In the genomic region with DNA sequence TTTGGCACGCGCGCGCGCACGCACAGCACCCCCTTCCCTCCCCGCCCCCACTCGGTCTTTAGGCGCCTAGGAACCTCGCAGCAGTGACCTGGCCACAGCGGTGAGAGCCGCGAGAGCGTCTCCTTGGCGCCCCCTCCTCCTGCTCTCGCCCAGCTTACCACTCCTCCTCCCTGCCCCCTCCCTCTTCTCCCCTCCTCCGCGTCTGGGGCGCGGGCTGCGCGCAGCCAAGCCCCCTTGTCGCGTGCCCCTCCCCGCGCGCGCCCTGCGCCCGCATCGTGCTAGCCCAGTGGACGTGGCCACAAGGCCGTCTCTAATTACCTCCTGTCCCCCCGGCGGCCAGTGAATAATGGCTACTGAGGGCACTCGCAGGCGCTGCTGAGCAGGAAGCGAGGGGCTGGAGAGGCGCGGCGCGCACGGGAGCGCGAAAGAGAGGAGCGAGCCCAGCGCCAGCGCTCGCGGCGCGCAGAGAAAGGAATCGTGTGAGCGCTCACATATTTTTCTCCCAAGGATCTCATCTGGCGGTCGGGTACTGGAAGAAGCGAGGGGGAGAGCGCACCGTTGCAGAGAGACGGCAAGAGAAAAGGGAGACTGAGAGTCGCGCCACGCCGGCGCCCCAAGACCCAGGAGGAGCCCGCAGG, we compare ENCODE assay signal across 8 mouse cellular contexts. TPM values are rescaled to one million over a fixed set of nuclear protein-coding genes. Genes with fewer than 3 reads are reported as not detected.
DNase-seq lines count a peak whose midpoint lies in the region; ATAC-seq and TF ChIP-seq lines count a peak whose summit lies in the region.

No protein-coding gene starts in this region.

- H3K4me2 ChIP-seq in intestine, embryonic 15.5 days (replicated peaks) = peak overlapping the region; percentile 96
- peak overlapping the region; percentile 81 for H3K4me2 ChIP-seq in limb, embryonic 14.5 days (replicated peaks; ENCODE audit: low read depth, low read length, severe bottlenecking)
- peak overlapping the region; percentile 82 for H3K4me2 ChIP-seq in midbrain, embryonic 14.5 days (ENCODE audit: low read length)
- peak overlapping the region; percentile 95 for H3K4me2 ChIP-seq in stomach, embryonic 15.5 days

- no peak for ATAC-seq in erythroblast, adult 5-6 weeks (replicated peaks; ENCODE audit: low FRiP score, poor library complexity, severe bottlenecking)
- ATAC-seq in intestine, embryonic 15.5 days = peak; percentile 70
- ATAC-seq in limb, embryonic 14.5 days (ENCODE audit: low FRiP score, low read depth) = peak; percentile 78
- peak; percentile 83 for ATAC-seq in midbrain, embryonic 14.5 days (ENCODE audit: low FRiP score, low TSS enrichment)
- ATAC-seq in stomach, embryonic 15.5 days (ENCODE audit: insufficient read depth, low FRiP score, low read depth) = peak; percentile 62

- H3K27ac ChIP-seq in intestine, embryonic 15.5 days = peak overlapping the region; percentile 81
- H3K27ac ChIP-seq in limb, embryonic 14.5 days (replicated peaks; ENCODE audit: low read depth, low read length) = peak overlapping the region; percentile 65
- H3K27ac ChIP-seq in midbrain, embryonic 14.5 days (replicated peaks; ENCODE audit: low read depth, low read length) = peak overlapping the region; percentile 96
- peak overlapping the region; percentile 83 for H3K27ac ChIP-seq in stomach, embryonic 15.5 days

- H3K4me1 ChIP-seq in erythroblast, embryonic 14.5 days (ENCODE audit: control insufficient read depth) = peaks cover 26% of the 10 kb centered on the region
- H3K4me1 ChIP-seq in intestine, embryonic 15.5 days (replicated peaks) = peaks cover 31% of the 10 kb centered on the region
- H3K4me1 ChIP-seq in limb, embryonic 14.5 days (ENCODE audit: control insufficient read depth, insufficient read depth, low read length) = peaks cover 17% of the 10 kb centered on the region
- peaks cover 47% of the 10 kb centered on the region for H3K4me1 ChIP-seq in midbrain, embryonic 14.5 days (ENCODE audit: control insufficient read depth, insufficient read depth, low read length)
- H3K4me1 ChIP-seq in stomach, embryonic 15.5 days = peaks cover 30% of the 10 kb centered on the region

- peaks cover 11% of the 10 kb centered on the region for H3K36me3 ChIP-seq in erythroblast, embryonic 14.5 days (ENCODE audit: control insufficient read depth)
- no peaks in the 10 kb centered on the region for H3K36me3 ChIP-seq in intestine, embryonic 15.5 days
- peaks cover 15% of the 10 kb centered on the region for H3K36me3 ChIP-seq in limb, embryonic 14.5 days (ENCODE audit: control insufficient read depth, insufficient read depth, low read length)
- H3K36me3 ChIP-seq in midbrain, embryonic 14.5 days (ENCODE audit: control insufficient read depth, insufficient read depth, low read length) = peaks cover 13% of the 10 kb centered on the region
- H3K36me3 ChIP-seq in stomach, embryonic 15.5 days = no peaks in the 10 kb centered on the region

- peaks cover 29% of the 10 kb centered on the region for H3K27me3 ChIP-seq in erythroblast, embryonic 14.5 days (ENCODE audit: control insufficient read depth)
- no peaks in the 10 kb centered on the region for H3K27me3 ChIP-seq in intestine, embryonic 15.5 days (replicated peaks)
- H3K27me3 ChIP-seq in limb, embryonic 14.5 days (ENCODE audit: control insufficient read depth, insufficient read depth, low read length) = no peaks in the 10 kb centered on the region
- H3K27me3 ChIP-seq in midbrain, embryonic 14.5 days (ENCODE audit: control insufficient read depth, insufficient read depth, low read length) = no peaks in the 10 kb centered on the region
- H3K27me3 ChIP-seq in stomach, embryonic 15.5 days (replicated peaks) = no peaks in the 10 kb centered on the region

- H3K4me3 ChIP-seq in erythroblast, embryonic 14.5 days (replicated peaks) = peak overlapping the region; percentile 52
- peak overlapping the region; percentile 73 for H3K4me3 ChIP-seq in intestine, embryonic 15.5 days (replicated peaks)
- peak overlapping the region; percentile 65 for H3K4me3 ChIP-seq in limb, embryonic 14.5 days (replicated peaks; ENCODE audit: low read length)
- H3K4me3 ChIP-seq in midbrain, embryonic 14.5 days (replicated peaks; ENCODE audit: low read depth, low read length) = peak overlapping the region; percentile 67
- H3K4me3 ChIP-seq in stomach, embryonic 15.5 days (replicated peaks) = peak overlapping the region; percentile 73

- WGBS in intestine, embryonic 15.5 days = under 1% methylated on average over 66 of the region's 66 CpGs
- WGBS in limb, embryonic 14.5 days = under 1% methylated on average over 60 of the region's 66 CpGs
- under 1% methylated on average over 63 of the region's 66 CpGs for WGBS in midbrain, embryonic 14.5 days
- WGBS in stomach, embryonic 15.5 days = under 1% methylated on average over 64 of the region's 66 CpGs

- no peak for TF ChIP-seq POLR2A in limb, embryonic 14.5 days (IDR thresholded peaks at IDR 0.05; ENCODE audit: borderline replicate concordance, extremely low read depth, insufficient read depth, insufficient read length)

- DNase-seq in cerebellum, postnatal 25 days = peak; percentile 70 to 77
- peak; percentile 43 for DNase-seq in gastrocnemius, adult 18-20 months (ENCODE audit: low spot score)
- peak; percentile 59 for DNase-seq in limb, embryonic 14.5 days (ENCODE audit: low spot score)
- DNase-seq in midbrain, embryonic 14.5 days = peak; percentile 91

- no peaks in the 10 kb centered on the region for H3K9me3 ChIP-seq in erythroblast, embryonic 14.5 days (ENCODE audit: control insufficient read depth, low read length)
- H3K9me3 ChIP-seq in intestine, embryonic 15.5 days = no peaks in the 10 kb centered on the region
- no peaks in the 10 kb centered on the region for H3K9me3 ChIP-seq in limb, embryonic 14.5 days (ENCODE audit: control insufficient read depth, low read length)
- no peaks in the 10 kb centered on the region for H3K9me3 ChIP-seq in midbrain, embryonic 14.5 days (ENCODE audit: control insufficient read depth, low read length)
- H3K9me3 ChIP-seq in stomach, embryonic 15.5 days = no peaks in the 10 kb centered on the region

- H3K9ac ChIP-seq in intestine, embryonic 15.5 days = peak overlapping the region; percentile 67
- peak overlapping the region; percentile 48 for H3K9ac ChIP-seq in limb, embryonic 14.5 days (ENCODE audit: low read depth, low read length, severe bottlenecking)
- H3K9ac ChIP-seq in midbrain, embryonic 14.5 days (replicated peaks; ENCODE audit: low read length) = peak overlapping the region; percentile 84
- peak overlapping the region; percentile 57 for H3K9ac ChIP-seq in stomach, embryonic 15.5 days

RNA-seq across cellular contexts. Expression of a gene that starts 35.0 kb away (rescaled TPM):
- polyA plus RNA-seq in erythroblast, embryonic 14.5 days (2012) = 1.9 and 2.0 TPM in 2 replicates
- 4.0 and 6.3 TPM in 2 replicates for total RNA-seq in erythroblast, adult 5-6 weeks (2015; ENCODE audit: low replicate concordance)
- total RNA-seq in erythroblast, adult 5-6 weeks (2017; ENCODE audit: low replicate concordance) = 1.3 and 1.5 TPM in 2 replicates
- total RNA-seq in gastrocnemius, adult 18-20 months (2021) = 10 to 100 TPM; 16.6 to 17.3 TPM
- polyA plus RNA-seq in intestine, embryonic 15.5 days (2015; fragmentation: Nextera tagmentation; extraction: Ambion mirVana) = 18.2 and 18.5 TPM in 2 replicates
- 62.1 and 85.3 TPM in 2 replicates for polyA plus RNA-seq in limb, embryonic 14.5 days (2012; rRNA removed)
- polyA plus RNA-seq in limb, embryonic 14.5 days (2014; fragmentation: Nextera tagmentation; extraction: Ambion mirVana) = 29.7 and 33.1 TPM in 2 replicates
- polyA plus RNA-seq in midbrain, embryonic 14.5 days (2014; fragmentation: Nextera tagmentation; extraction: Ambion mirVana) = 37.7 and 39.9 TPM in 2 replicates
- polyA plus RNA-seq in stomach, embryonic 15.5 days (2015; fragmentation: Nextera tagmentation; extraction: Ambion mirVana) = 21.7 and 24.4 TPM in 2 replicates
